Mouse (Mus musculus) spleen, adult 2 months (tissue): ENCODE data around the gene Oxct2a. TPM values are rescaled to one million over a fixed set of nuclear protein-coding genes. Genes with fewer than 3 reads are reported as not detected.
"Not testable (repeated sequence)": the region's sequence is repeated elsewhere in the genome, so short reads cannot be mapped to it uniquely, and the experiment has no call there.

Experiments used
- DNase-seq, 2 experiments: peaks; one replicate each; pipeline versions ENCODE4 v3.0.0 to v3.0.0-alpha.2; 2012 to 2021; ENCODE audit warnings: low spot score in 2 of 2, low read depth in 1 of 2
- H3K27ac ChIP-seq: fragments of 200-500 bp; 2 replicates; pipeline ENCODE4 v1.5.1; 2012; ENCODE audit warnings: low read length, inconsistent platforms; ENCODE audit not compliant: insufficient read depth
- H3K27me3 ChIP-seq: fragments of 200-500 bp; 2 replicates; pipeline ENCODE4 v1.6.1; 2012; ENCODE audit warnings: mild to moderate bottlenecking, moderate library complexity, low read length, inconsistent platforms; ENCODE audit not compliant: control insufficient read depth, insufficient read depth
- H3K36me3 ChIP-seq: fragments of 200-500 bp; 2 replicates; pipeline ENCODE4 v1.6.1; 2012; ENCODE audit warnings: mild to moderate bottlenecking, low read length, inconsistent platforms; ENCODE audit not compliant: control insufficient read depth, insufficient read depth
- H3K4me1 ChIP-seq: fragments of 200-500 bp; 2 replicates; pipeline ENCODE4 v1.6.1; 2011; ENCODE audit warnings: inconsistent platforms; ENCODE audit not compliant: control insufficient read depth, insufficient read depth, insufficient read length
- H3K4me3 ChIP-seq: fragments of 200-500 bp; 2 replicates; pipeline ENCODE4 v1.5.1; 2011; ENCODE audit warnings: mild to moderate bottlenecking, inconsistent platforms; ENCODE audit not compliant: insufficient read depth, insufficient read length; ENCODE audit errors: extremely low read depth
- CTCF ChIP-seq: fragments of 200-500 bp; IDR thresholded peaks from 2 replicates; pipeline ENCODE4 v1.5.1; 2011; ENCODE audit warnings: mild to moderate bottlenecking, inconsistent platforms; ENCODE audit not compliant: insufficient read depth, insufficient read length, insufficient replicate concordance; ENCODE audit errors: extremely low read depth
- POLR2A ChIP-seq: fragments of 200-500 bp; IDR thresholded peaks from 2 replicates; pipeline ENCODE4 v1.6.1; 2011; ENCODE audit warnings: low read depth, low read length, inconsistent platforms
- WGBS: fragments of 180-500 bp; shearing (Covaris S2); methylation state at CpG from one replicate; pipeline ENCODE4 v1.1.7; 2018; 5-methylcytosine and 5-hydroxymethylcytosine counted together
- polyA plus RNA-seq: library from polyadenylated mRNA; depleted of rRNA; stranded (reverse); fragments of >200 nt; gene quantifications from 2 replicates; pipeline ENCODE4 v1.2.3, GENCODE M21; 2012

The Oxct2a gene
- polyA plus RNA-seq, 1 experiment: 0.04 TPM

GRCm38 (mm10) chr4:123342642-123343470, 19.4 kb upstream of the Oxct2a start, which contains the start of gene Bmp8a:
Gene Bmp8a, minus strand, starts transcription at chr4:123343252.
- TF ChIP-seq CTCF (no peak), POLR2A (no peak)
- Histone ChIP-seq H3K36me3 (no peaks in the 10 kb centered on the region), H3K27me3 (peaks cover 14% of the 10 kb centered on the region), H3K27ac (no peak within 1 kb of the TSS), H3K4me3 (peak within 1 kb of the TSS; percentile 84), H3K4me1 (peaks cover 11% of the 10 kb centered on the region)
- 1% methylated on average over 65 of the region's 65 CpGs for WGBS
- peak; percentile 15 to 62 for DNase-seq

DNA sequence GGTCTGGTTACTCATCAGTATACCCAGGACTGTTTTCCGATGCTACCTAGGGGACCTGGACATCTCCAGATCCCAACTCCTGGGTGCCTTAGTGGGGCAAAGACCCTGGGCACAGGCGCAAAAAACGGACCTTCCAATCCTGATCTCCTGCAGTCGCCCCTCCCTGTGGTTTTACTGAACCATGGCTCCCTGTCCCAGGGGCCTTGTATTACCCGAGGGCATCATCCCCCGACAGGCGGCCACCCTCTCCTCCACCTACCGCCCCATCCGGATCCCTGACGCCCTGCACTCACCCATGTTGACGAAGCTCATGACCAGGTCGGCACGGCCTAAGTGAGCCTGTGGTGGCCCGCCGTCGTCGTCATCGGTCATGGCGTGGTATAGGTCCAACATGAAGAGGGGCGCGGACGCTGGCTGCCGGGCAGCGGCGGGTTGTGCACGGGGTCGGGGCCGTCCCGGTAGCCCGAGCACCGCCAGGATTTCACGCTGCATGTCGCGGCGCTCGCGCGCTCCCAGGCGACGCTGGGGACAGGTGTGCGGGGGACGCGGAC, 18.7 kb upstream of the Oxct2a start:
- TF ChIP-seq POLR2A (no peak), CTCF (no peak)
- Histone ChIP-seq H3K27ac (no peak overlapping the region), H3K27me3 (peaks cover 14% of the 10 kb centered on the region), H3K4me3 (peak overlapping the region; percentile 84), H3K4me1 (peaks cover 11% of the 10 kb centered on the region), H3K36me3 (no peaks in the 10 kb centered on the region)
- DNase-seq: no peak
- 7% methylated on average over 43 of the region's 43 CpGs for WGBS

- Histone ChIP-seq H3K4me3 (no peak overlapping the region), H3K36me3 (no peaks in the 10 kb centered on the region), H3K27me3 (peaks cover 14% of the 10 kb centered on the region), H3K27ac (no peak overlapping the region), H3K4me1 (peaks cover 11% of the 10 kb centered on the region)
- DNase-seq: no peak
- TF ChIP-seq POLR2A (no peak), CTCF (no peak)
- 56% methylated on average over 5 of the region's 5 CpGs for WGBS
These were observed 16.8 kb upstream of the Oxct2a start for GRCm38 (mm10) chr4:123340232-123340631.

DNA sequence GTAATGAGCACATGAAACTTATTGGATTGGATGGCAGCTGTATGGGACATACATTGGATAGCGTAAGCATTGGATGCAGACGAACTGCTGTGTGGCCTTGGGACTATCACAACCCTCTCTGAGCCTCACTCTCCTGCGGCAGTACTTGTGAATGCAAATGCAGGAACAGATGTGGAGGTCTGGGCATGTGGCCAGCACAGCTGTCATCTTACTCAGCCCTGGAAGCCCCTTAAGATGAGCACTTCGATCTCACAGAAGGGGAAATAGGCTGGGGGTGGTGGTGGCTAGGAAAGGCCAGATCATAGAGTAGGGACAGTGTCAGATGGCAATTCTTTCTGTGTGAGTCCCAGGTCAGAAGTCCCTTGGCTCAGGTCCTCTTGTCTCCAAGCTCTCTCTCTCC, 14.3 kb upstream of the Oxct2a start:
- H3K4me3 ChIP-seq: no peak overlapping the region
- no peaks in the 10 kb centered on the region for H3K36me3 ChIP-seq
- WGBS: 65% methylated on average over 4 of the region's 4 CpGs
- H3K4me1 ChIP-seq: peaks cover 6% of the 10 kb centered on the region
- H3K27me3 ChIP-seq: peaks cover 7% of the 10 kb centered on the region
- DNase-seq: no peak
- TF ChIP-seq POLR2A (no peak), CTCF (no peak)
- no peak overlapping the region for H3K27ac ChIP-seq

GRCm38 (mm10) chr4:123335796-123336585, 12.6 kb upstream of the Oxct2a start:
- TF ChIP-seq CTCF (no peak), POLR2A (no peak)

DNA sequence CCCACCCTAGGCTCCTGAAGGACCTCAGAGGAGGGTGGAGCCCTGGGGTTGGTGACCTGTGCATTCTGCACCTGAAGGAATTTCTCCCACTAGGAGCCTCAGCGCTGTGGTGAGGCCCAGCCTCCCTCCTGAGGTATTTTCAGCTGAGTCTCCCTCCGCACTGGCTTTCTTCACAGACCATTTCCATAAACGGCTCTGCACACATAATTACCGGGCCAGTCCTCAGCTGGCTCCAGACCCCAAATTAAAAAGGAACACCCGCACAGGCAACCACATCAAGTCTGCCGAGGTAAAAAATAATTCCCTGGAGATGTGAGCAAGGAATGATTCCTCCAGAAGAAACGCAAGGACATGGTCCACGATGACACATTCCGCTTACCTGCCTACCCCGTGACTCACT, 11.8 kb upstream of the Oxct2a start:
- WGBS: 92% methylated on average over 10 of the region's 10 CpGs
- not testable (repeated sequence) for H3K4me3 ChIP-seq

More at GRCm38 (mm10) chr4:123335796-123336585, 12.6 kb upstream of the Oxct2a start:
- Histone ChIP-seq H3K4me3 (no peak overlapping the region), H3K36me3 (no peaks in the 10 kb centered on the region), H3K27ac (no peak overlapping the region), H3K27me3 (no peaks in the 10 kb centered on the region), H3K4me1 (no peaks in the 10 kb centered on the region)
- WGBS: 87% methylated on average over 14 of the region's 14 CpGs
- DNase-seq: no peak

More for the DNA sequence above, 11.8 kb upstream of the Oxct2a start:
- DNase-seq, H3K27me3 ChIP-seq, H3K4me1 ChIP-seq, H3K27ac ChIP-seq, H3K36me3 ChIP-seq: not testable (repeated sequence)
